Mouse (Mus musculus) lung, adult 18-20 months (tissue): ENCODE measurements around the gene Itga9.

Source experiments
- DNase-seq, 2 experiments: peaks; one replicate each; pipeline ENCODE4 v3.0.0; 2022; ENCODE audit warnings: mixed read lengths in 2 of 2

Gene Itga9

GRCm38 (mm10) chr9:118927501-118927900 is 321.0 kb downstream of the Itga9 start:
- peak in 1 of 2 experiments; percentile 55 for DNase-seq

- no peak for DNase-seq
Observed at GRCm38 (mm10) chr9:118928007-118928406, 321.5 kb downstream of the Itga9 start.

DNA sequence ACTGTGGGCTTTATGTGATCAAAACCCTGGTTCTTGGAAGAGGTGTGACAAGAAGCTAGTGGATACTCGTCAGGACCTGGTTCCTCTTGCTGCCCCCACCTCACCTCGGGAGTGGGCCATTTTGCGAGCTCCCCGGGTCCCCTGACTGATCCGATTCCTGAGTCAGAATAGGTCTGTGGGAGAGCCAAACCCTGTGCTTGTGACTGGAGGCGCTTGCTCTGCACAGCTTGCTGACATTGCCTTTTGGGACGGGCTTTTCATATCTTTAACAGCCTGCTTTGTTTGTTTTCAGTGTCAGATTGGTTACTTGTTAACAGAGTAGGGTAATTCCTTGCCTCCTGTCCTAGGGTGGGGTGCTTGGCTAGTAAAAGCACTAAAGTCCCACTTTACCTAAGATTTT is 322.2 kb downstream of the Itga9 start:
- DNase-seq: peak in 1 of 2 experiments; percentile 35

DNA sequence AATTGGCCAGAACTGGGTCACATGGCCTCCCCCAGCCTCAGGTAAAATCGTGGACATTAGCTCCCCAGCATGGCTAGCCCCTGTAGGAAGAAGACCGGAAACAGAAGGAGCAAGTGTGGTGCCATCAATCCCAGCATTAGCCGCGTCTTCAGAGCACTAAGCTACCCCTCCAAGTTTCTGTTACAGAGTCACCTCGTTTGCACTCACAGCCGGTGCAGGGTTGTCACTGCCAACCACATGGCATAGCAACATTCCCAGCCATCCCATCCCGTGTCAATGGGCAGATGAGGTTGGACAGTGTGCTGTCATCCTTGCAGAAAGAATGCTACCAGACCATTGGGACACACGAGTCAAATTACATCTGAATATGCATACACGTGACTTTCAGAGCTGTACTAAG is 324.1 kb downstream of the Itga9 start:
- DNase-seq: no peak

GRCm38 (mm10) chr9:118933800-118934199 is 327.3 kb downstream of the Itga9 start:
- DNase-seq: no peak

DNA sequence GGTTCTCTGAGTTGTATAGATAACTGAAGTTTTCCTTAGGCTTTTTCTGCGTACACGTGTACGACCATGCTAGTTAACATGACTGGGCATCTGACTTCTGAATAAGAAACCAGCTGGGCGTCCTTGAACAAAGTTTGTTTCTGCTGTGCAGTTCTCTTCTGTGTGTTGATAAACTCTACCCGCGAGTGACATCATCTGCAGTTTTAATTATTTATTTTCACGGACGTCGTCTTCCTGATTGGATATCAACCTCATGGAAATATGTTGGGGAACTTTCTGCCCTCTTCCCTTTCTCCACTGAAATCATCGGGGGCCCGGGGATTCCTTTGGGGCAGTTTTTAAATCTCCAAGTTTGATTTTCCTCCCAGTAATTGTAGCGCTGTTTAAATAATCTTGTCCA is 327.8 kb downstream of the Itga9 start:
- DNase-seq: no peak

DNA sequence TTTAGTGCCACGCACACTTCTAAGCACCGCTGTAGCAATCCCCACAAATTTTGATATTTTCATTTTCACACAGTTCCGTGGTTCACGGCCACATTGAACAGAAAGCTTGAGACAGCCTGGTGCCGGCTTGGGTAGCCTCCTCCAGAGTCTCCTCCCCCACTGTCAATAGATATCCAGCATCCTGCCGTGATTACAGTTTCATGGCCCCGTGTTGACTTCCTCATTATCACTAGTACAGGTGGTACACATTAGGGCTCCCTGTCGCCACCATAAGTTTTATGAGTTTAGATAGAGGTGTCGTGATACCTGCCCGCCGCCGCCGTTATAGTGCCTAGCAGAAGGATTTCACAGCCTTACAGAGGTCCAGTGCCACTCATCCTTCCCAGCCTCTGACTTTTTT is 328.6 kb downstream of the Itga9 start:
- no peak for DNase-seq

DNA sequence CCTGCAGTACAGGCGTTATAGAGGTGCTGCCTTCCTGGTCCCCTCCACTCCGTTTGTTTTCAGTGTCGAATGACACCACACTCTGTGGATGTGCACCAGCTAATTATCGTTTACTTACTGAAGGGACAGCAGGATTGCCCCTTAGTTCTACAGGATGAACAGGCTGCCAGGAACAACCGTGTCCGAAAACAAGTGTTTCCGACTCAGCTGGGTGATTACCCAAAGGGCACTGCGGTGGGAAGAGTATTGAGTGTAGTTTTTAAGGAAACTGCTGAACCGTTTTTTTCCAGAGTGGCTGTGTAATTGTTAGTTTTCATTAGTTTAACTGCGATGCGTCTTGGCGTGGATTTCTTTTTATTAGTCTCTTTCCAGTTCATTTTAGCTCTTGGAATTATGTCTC is 329.6 kb downstream of the Itga9 start:
- DNase-seq: no peak

- peak; percentile 44 to 64 for DNase-seq
Observed at GRCm38 (mm10) chr9:118937515-118937914, 331.0 kb downstream of the Itga9 start.

DNA sequence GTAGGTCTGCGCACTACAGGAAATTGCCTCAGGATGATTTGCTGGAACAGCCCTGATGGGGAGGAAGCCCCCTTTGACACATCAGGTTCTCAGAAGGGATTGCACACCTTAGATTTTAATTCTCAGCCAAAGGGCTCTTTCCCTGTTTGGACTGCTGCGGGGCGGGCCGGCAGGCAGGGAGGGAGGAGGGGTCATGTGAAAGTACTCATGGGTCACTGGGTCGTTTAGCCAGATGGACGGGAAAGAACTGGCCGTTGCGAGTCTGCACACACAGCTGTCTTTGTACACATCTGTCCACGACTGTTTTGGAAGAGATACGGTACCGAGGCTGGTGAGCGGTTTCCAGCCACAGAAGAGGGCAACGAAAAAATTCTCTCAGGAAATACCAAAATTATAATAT is 332.9 kb downstream of the Itga9 start:
- DNase-seq: peak; percentile 60 to 70

DNA sequence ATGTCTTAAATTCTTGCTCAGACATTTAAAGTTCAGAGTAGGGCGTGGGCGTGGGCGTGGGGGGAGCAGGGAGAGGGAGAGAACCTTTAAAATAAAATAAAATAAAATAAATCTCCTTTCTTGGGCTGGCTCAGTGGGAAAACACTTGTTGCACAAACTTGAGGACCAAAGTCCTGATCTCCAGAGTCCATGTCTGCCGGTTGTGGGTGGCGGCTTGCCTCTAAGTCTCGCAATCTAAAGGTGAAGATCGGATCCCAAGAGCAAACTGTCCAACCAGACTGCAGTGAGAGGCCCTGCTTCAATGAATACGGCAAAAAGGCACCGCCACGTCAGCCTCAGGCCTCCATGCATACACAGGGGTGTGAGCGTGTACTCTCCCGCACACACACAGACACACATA is 333.3 kb downstream of the Itga9 start:
- DNase-seq: no peak

- DNase-seq: no peak
Observed at GRCm38 (mm10) chr9:118940591-118941207, 334.2 kb downstream of the Itga9 start.

DNA sequence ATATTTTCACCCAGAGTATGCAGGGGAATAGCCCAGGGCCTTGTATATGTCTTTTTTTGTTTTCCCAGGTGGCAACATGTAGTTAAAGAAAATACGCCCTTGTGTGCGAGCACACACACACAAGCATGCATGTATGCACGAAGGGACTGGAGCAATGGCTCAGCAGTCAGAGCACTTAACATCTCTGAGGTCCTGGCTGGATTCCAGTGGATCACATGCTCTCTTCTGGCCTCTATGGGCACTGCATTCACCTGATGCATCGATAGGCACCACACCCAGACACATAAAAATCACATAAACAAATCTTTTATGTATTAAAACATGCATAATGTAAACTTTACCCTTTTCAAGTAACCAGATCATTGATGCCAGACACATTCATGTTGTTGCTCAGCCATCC is 335.5 kb downstream of the Itga9 start:
- peak in 1 of 2 experiments; percentile 38 for DNase-seq

- no peak for DNase-seq
Observed at GRCm38 (mm10) chr9:118943941-118944340, 337.5 kb downstream of the Itga9 start.

- no peak for DNase-seq
Observed at GRCm38 (mm10) chr9:118944388-118944787, 337.9 kb downstream of the Itga9 start.

- peak in 1 of 2 experiments; percentile 47 for DNase-seq
Observed at GRCm38 (mm10) chr9:118948486-118948885, 342.0 kb downstream of the Itga9 start.

GRCm38 (mm10) chr9:118949124-118949523 is 342.6 kb downstream of the Itga9 start:
- DNase-seq: no peak

GRCm38 (mm10) chr9:118949654-118950053 is 343.2 kb downstream of the Itga9 start:
- DNase-seq: peak in 1 of 2 experiments; percentile 46

DNA sequence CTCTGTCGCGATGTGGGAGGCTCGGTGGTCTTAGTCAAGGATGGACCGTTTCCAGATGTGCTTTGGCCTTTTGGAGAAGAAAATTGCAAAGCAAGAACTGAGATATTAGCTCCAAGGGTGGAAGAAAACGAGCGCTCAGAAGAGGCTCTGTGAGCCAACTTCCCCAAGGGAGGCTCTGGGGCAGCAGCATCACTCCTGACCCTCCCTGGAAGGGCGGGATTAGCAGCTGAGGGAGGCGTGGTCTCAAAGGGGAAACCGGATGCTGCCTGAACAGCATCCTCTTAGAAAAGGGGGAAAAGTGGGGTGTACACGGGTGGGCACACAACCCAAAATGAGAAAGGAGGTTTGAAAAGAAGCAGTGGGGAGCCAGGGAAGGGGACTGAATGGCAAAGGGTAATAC is 343.6 kb downstream of the Itga9 start:
- peak in 1 of 2 experiments; percentile 32 for DNase-seq
